Mouse (Mus musculus): ENCODE results near the gene Ralgapa2. TPM values are rescaled to one million over a fixed set of nuclear protein-coding genes. Genes with fewer than 3 reads are reported as not detected.

Ralgapa2 gene
- polyA plus RNA-seq, 1 experiment from 2014 or later = 8.6 TPM

DNA sequence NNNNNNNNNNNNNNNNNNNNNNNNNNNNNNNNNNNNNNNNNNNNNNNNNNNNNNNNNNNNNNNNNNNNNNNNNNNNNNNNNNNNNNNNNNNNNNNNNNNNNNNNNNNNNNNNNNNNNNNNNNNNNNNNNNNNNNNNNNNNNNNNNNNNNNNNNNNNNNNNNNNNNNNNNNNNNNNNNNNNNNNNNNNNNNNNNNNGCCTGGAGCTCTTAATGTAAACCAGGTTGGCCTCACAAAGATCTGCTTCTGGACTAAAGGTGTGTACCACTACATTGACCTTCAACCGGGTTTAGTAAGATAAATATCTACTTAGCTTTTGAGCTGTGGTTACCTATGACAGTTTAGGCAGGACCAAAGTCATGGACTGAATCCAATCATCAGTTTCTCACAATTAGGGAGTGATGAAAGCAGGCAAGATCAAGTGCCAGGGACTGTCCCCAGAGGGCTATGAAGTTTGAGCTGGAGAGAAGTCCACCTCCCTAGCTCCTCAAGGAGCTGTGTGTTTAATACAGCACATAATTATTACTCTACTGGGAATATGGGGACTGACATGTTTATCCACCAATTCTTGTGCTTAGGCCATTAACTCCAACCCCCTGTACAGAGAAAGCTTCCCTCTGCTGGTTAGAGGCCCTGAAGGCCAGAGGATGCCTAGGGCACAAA lies 32.1 kb upstream of the Ralgapa2 start:
- ATAC-seq (ENCODE audit: insufficient read depth, low FRiP score, low TSS enrichment) = no peak
- H3K4me1 ChIP-seq (ENCODE audit: control insufficient read depth, insufficient read depth, low read length) = 0 out of 2 replicates have a peak, but pooled peaks cover 1% of the 10 kb centered on the region
- H3K4me3 ChIP-seq (ENCODE audit: low read depth, low read length) = no peak overlapping the region
- 92% methylated on average over 1 of the region's 1 CpGs for WGBS
- H3K9me3 ChIP-seq (ENCODE audit: control insufficient read depth, low read length) = no peaks in the 10 kb centered on the region
- H3K27me3 ChIP-seq (ENCODE audit: control insufficient read depth, insufficient read depth, low read length) = no peaks in the 10 kb centered on the region
- no peak overlapping the region for H3K27ac ChIP-seq (ENCODE audit: low read depth, low read length)
- no peak for DNase-seq (ENCODE audit: low spot score)
- H3K36me3 ChIP-seq (ENCODE audit: control insufficient read depth, insufficient read depth, low read length) = no peaks in the 10 kb centered on the region
- H3K9ac ChIP-seq (ENCODE audit: low read length) = no peak overlapping the region
- H3K4me2 ChIP-seq (ENCODE audit: low read depth) = no peak overlapping the region

GRCm38 (mm10) chr2:146533118-146533949 lies 21.2 kb upstream of the Ralgapa2 start:
- no peak overlapping the region for H3K4me2 ChIP-seq (ENCODE audit: low read depth)
- no peaks in the 10 kb centered on the region for H3K36me3 ChIP-seq (ENCODE audit: control insufficient read depth, insufficient read depth, low read length)
- H3K4me1 ChIP-seq (ENCODE audit: control insufficient read depth, insufficient read depth, low read length) = no peaks in the 10 kb centered on the region
- WGBS = 76% methylated on average over 8 of the region's 8 CpGs
- no peaks in the 10 kb centered on the region for H3K27me3 ChIP-seq (ENCODE audit: control insufficient read depth, insufficient read depth, low read length)
- H3K27ac ChIP-seq (ENCODE audit: low read depth, low read length) = no peak overlapping the region
- H3K9me3 ChIP-seq (ENCODE audit: control insufficient read depth, low read length) = no peaks in the 10 kb centered on the region
- DNase-seq (ENCODE audit: low spot score) = no peak
- H3K4me3 ChIP-seq (ENCODE audit: low read depth, low read length) = no peak overlapping the region
- no peak overlapping the region for H3K9ac ChIP-seq (ENCODE audit: low read length)
- ATAC-seq (ENCODE audit: insufficient read depth, low FRiP score, low TSS enrichment) = no peak

DNA sequence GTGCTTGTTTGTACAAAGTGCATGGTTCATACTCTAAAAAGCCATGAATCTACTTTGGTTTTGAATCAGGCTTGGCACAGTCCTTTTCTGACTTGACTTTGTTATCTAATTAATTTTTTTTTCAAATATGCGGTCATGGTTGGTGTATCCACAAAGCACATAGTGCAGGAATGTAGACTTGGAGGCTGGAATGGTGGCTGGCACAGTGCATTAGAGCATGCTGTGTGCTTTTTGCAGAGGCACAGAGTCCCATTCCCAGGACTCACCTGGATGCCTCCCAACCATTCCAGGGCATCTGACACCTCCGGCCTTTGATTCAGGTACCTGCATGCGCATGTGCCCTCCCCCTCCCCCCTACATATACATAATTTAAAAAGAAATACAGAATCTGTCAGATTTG lies 20.3 kb upstream of the Ralgapa2 start:
- no peaks in the 10 kb centered on the region for H3K27me3 ChIP-seq (ENCODE audit: control insufficient read depth, insufficient read depth, low read length)
- H3K4me3 ChIP-seq (ENCODE audit: low read depth, low read length) = no peak overlapping the region
- H3K36me3 ChIP-seq (ENCODE audit: control insufficient read depth, insufficient read depth, low read length) = no peaks in the 10 kb centered on the region
- WGBS = 93% methylated on average over 3 of the region's 3 CpGs
- H3K9me3 ChIP-seq (ENCODE audit: control insufficient read depth, low read length) = no peaks in the 10 kb centered on the region
- no peak overlapping the region for H3K9ac ChIP-seq (ENCODE audit: low read length)
- DNase-seq (ENCODE audit: low spot score) (no peak), ATAC-seq (ENCODE audit: insufficient read depth, low FRiP score, low TSS enrichment) (no peak)
- no peak overlapping the region for H3K27ac ChIP-seq (ENCODE audit: low read depth, low read length)
- no peak overlapping the region for H3K4me2 ChIP-seq (ENCODE audit: low read depth)
- no peaks in the 10 kb centered on the region for H3K4me1 ChIP-seq (ENCODE audit: control insufficient read depth, insufficient read depth, low read length)

GRCm38 (mm10) chr2:146525483-146525882 lies 13.3 kb upstream of the Ralgapa2 start:
- Histone ChIP-seq H3K4me3 (ENCODE audit: low read depth, low read length) (no peak overlapping the region), H3K9ac (ENCODE audit: low read length) (no peak overlapping the region), H3K36me3 (ENCODE audit: control insufficient read depth, insufficient read depth, low read length) (no peaks in the 10 kb centered on the region), H3K4me2 (ENCODE audit: low read depth) (no peak overlapping the region), H3K4me1 (ENCODE audit: control insufficient read depth, insufficient read depth, low read length) (no peaks in the 10 kb centered on the region), H3K27ac (ENCODE audit: low read depth, low read length) (no peak overlapping the region), H3K9me3 (ENCODE audit: control insufficient read depth, low read length) (no peaks in the 10 kb centered on the region), H3K27me3 (ENCODE audit: control insufficient read depth, insufficient read depth, low read length) (no peaks in the 10 kb centered on the region)
- DNase-seq (ENCODE audit: low spot score) (no peak), ATAC-seq (ENCODE audit: insufficient read depth, low FRiP score, low TSS enrichment) (no peak)
- WGBS = 72% methylated on average over 2 of the region's 2 CpGs

DNA sequence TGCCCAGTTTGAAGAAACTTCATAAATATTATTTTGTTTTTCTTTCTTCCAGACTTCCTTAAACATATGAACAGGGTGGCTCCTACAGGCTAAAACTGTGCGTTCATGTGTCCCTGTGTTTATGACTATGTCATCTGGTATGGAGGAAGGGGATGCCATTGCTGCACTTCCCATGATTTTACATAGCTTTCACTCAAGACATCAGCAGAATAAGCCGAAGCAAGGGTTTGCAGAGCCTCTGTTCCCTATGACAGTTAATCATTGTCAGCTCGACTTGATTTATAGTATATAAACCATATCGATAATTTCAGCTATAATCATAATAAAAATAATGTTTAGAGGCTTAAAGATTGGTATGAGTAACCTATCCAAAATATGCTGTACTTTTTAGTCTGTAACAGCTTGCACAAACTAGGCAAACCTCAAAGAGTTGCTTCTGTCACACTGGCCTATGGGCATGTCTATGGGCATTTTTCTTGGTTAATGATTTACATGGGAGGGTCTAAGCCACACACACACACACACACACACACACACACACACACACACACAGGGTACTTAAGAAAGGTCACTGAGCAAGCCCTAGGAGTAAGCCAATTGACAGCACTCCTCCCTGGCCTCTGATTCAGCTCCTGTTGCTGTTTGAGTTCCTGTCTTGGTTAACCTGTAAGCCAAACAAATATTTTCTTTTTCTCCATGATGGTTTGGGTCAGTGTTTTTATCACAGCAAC lies 12.7 kb upstream of the Ralgapa2 start:
- Histone ChIP-seq H3K4me3 (ENCODE audit: low read depth, low read length) (no peak overlapping the region), H3K9me3 (ENCODE audit: control insufficient read depth, low read length) (no peaks in the 10 kb centered on the region), H3K4me2 (ENCODE audit: low read depth) (no peak overlapping the region), H3K36me3 (ENCODE audit: control insufficient read depth, insufficient read depth, low read length) (no peaks in the 10 kb centered on the region), H3K4me1 (ENCODE audit: control insufficient read depth, insufficient read depth, low read length) (no peaks in the 10 kb centered on the region), H3K27ac (ENCODE audit: low read depth, low read length) (no peak overlapping the region), H3K9ac (ENCODE audit: low read length) (no peak overlapping the region), H3K27me3 (ENCODE audit: control insufficient read depth, insufficient read depth, low read length) (no peaks in the 10 kb centered on the region)
- DNase-seq (ENCODE audit: low spot score) (no peak), ATAC-seq (ENCODE audit: insufficient read depth, low FRiP score, low TSS enrichment) (no peak)
- WGBS = 83% methylated on average over 4 of the region's 4 CpGs

- Histone ChIP-seq H3K9me3 (ENCODE audit: control insufficient read depth, low read length) (no peaks in the 10 kb centered on the region), H3K4me2 (ENCODE audit: low read depth) (no peak overlapping the region), H3K27me3 (ENCODE audit: control insufficient read depth, insufficient read depth, low read length) (no peaks in the 10 kb centered on the region), H3K9ac (ENCODE audit: low read length) (no peak overlapping the region), H3K36me3 (ENCODE audit: control insufficient read depth, insufficient read depth, low read length) (no peaks in the 10 kb centered on the region), H3K4me3 (ENCODE audit: low read depth, low read length) (no peak overlapping the region), H3K4me1 (ENCODE audit: control insufficient read depth, insufficient read depth, low read length) (no peaks in the 10 kb centered on the region), H3K27ac (ENCODE audit: low read depth, low read length) (no peak overlapping the region)
- 87% methylated on average over 2 of the region's 2 CpGs for WGBS
- ATAC-seq (ENCODE audit: insufficient read depth, low FRiP score, low TSS enrichment) = no peak
- DNase-seq (ENCODE audit: low spot score) = no peak
These were observed 4.8 kb upstream of the Ralgapa2 start for GRCm38 (mm10) chr2:146516894-146517293.

DNA sequence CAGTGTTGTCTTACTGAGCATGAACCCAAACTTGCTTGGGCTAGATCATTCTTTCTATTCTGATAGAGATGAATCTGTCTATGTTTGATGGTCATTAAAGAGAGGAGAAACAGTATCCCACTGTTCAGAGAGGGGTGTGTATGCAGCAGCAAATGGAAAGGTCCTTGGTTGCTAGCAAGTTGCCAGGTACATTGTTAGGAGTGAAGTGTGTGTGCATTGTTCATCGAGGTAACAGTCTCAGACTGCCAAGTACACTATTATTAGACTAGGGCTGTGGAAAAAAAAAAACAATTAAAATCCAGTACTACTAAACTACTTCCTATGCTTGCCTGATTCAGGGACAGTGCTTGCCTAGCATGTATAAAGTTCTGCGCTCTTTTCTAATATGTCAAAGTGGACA lies 2.9 kb upstream of the Ralgapa2 start:
- no peak for DNase-seq (ENCODE audit: low spot score)
- Histone ChIP-seq H3K9ac (ENCODE audit: low read length) (no peak overlapping the region), H3K4me3 (ENCODE audit: low read depth, low read length) (no peak overlapping the region), H3K27ac (ENCODE audit: low read depth, low read length) (no peak overlapping the region), H3K9me3 (ENCODE audit: control insufficient read depth, low read length) (no peaks in the 10 kb centered on the region), H3K27me3 (ENCODE audit: control insufficient read depth, insufficient read depth, low read length) (no peaks in the 10 kb centered on the region), H3K4me2 (ENCODE audit: low read depth) (no peak overlapping the region), H3K36me3 (ENCODE audit: control insufficient read depth, insufficient read depth, low read length) (no peaks in the 10 kb centered on the region), H3K4me1 (ENCODE audit: control insufficient read depth, insufficient read depth, low read length) (no peaks in the 10 kb centered on the region)
- ATAC-seq (ENCODE audit: insufficient read depth, low FRiP score, low TSS enrichment) = no peak
- 88% methylated on average over 2 of the region's 2 CpGs for WGBS

DNA sequence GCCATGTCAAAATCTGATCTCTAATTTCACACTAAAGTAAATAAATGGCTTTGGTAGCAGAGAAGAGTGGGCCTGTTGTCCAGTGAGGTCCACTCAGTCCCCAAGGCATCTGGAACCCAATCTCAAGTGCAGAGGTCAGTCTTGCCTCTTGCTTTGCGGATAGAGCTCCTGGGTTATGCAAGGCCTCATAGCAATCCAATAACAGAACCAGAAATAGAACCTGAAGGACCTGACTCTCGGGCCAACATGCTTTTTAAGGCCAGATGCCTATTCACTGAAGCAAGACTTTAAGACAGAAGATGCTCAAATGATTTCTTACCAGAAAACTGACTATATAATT lies 407 bp upstream of the Ralgapa2 start:
- H3K9ac ChIP-seq (ENCODE audit: low read length) = no peak overlapping the region
- no peak overlapping the region for H3K4me3 ChIP-seq (ENCODE audit: low read depth, low read length)
- DNase-seq (ENCODE audit: low spot score) (no peak), ATAC-seq (ENCODE audit: insufficient read depth, low FRiP score, low TSS enrichment) (peak; percentile 1; the same call in 1 of the 2 replicates)
- no peaks in the 10 kb centered on the region for H3K4me1 ChIP-seq (ENCODE audit: control insufficient read depth, insufficient read depth, low read length)
- WGBS = 77% methylated on average over 2 of the region's 2 CpGs
- H3K9me3 ChIP-seq (ENCODE audit: control insufficient read depth, low read length) = no peaks in the 10 kb centered on the region
- no peaks in the 10 kb centered on the region for H3K27me3 ChIP-seq (ENCODE audit: control insufficient read depth, insufficient read depth, low read length)
- peak overlapping the region; percentile 24; the same call in 1 of the 2 replicates for H3K4me2 ChIP-seq (ENCODE audit: low read depth)
- H3K27ac ChIP-seq (ENCODE audit: low read depth, low read length) = no peak overlapping the region
- no peaks in the 10 kb centered on the region for H3K36me3 ChIP-seq (ENCODE audit: control insufficient read depth, insufficient read depth, low read length)
